8 mouse cellular contexts compared by ENCODE assay signal in genomic region chr1:59516026-59516917, GRCm38 (mm10). TPM values are rescaled to one million over a fixed set of nuclear protein-coding genes. Genes with fewer than 3 reads are reported as not detected.
DNase-seq lines count a peak whose midpoint lies in the region; ATAC-seq and TF ChIP-seq lines count a peak whose summit lies in the region.

Gene Gm973, plus strand, starts transcription at chr1:59516264.

- TF ChIP-seq POLR2A in myocyte (IDR thresholded peaks at IDR 0.05; ENCODE audit: insufficient read length, low read depth) = no peak

- peak within 1 kb of the TSS; percentile 65 for H3K4me2 ChIP-seq in kidney, embryonic 16.5 days (replicated peaks; ENCODE audit: low read depth, low read length)
- H3K4me2 ChIP-seq in limb, embryonic 13.5 days (replicated peaks) = peak within 1 kb of the TSS; percentile 64
- H3K4me2 ChIP-seq in myocyte (ENCODE audit: low read depth) = peak within 1 kb of the TSS; percentile 73

- no peak within 1 kb of the TSS for H3ac ChIP-seq in myocyte (ENCODE audit: control insufficient read depth, insufficient read length)

- peak within 1 kb of the TSS; percentile 97 for H3K27ac ChIP-seq in forebrain, embryonic 10.5 days
- H3K27ac ChIP-seq in heart, embryonic 10.5 days = peak within 1 kb of the TSS; percentile 86
- H3K27ac ChIP-seq in kidney, embryonic 16.5 days (ENCODE audit: low read length) = peak within 1 kb of the TSS; percentile 89
- peak within 1 kb of the TSS; percentile 98 for H3K27ac ChIP-seq in limb, embryonic 13.5 days

- H3K4me1 ChIP-seq in forebrain, embryonic 10.5 days = peaks cover 64% of the 10 kb centered on the region
- H3K4me1 ChIP-seq in heart, embryonic 10.5 days = peaks cover 32% of the 10 kb centered on the region
- peaks cover 40% of the 10 kb centered on the region for H3K4me1 ChIP-seq in kidney, embryonic 16.5 days (ENCODE audit: insufficient read depth, low read length)
- peaks cover 40% of the 10 kb centered on the region for H3K4me1 ChIP-seq in limb, embryonic 13.5 days

- H3K4me3 ChIP-seq in forebrain, embryonic 10.5 days = peak within 1 kb of the TSS; percentile 53
- peak within 1 kb of the TSS; percentile 58 for H3K4me3 ChIP-seq in heart, embryonic 10.5 days
- H3K4me3 ChIP-seq in kidney, embryonic 16.5 days (ENCODE audit: low read length) = peak within 1 kb of the TSS; percentile 45
- peak within 1 kb of the TSS; percentile 41 for H3K4me3 ChIP-seq in limb, embryonic 13.5 days
- H3K4me3 ChIP-seq in myocyte = peak within 1 kb of the TSS; percentile 6

- 5% methylated on average over 25 of the region's 25 CpGs for WGBS in forebrain, embryonic 10.5 days
- 5% methylated on average over 25 of the region's 25 CpGs for WGBS in heart, embryonic 10.5 days
- 3% methylated on average over 25 of the region's 25 CpGs for WGBS in kidney, embryonic 16.5 days
- WGBS in limb, embryonic 13.5 days = 2% methylated on average over 25 of the region's 25 CpGs

- ATAC-seq in kidney, embryonic 16.5 days (ENCODE audit: low FRiP score, low TSS enrichment) = peak; percentile 80
- ATAC-seq in limb, embryonic 13.5 days (ENCODE audit: low FRiP score, low read depth) = peak; percentile 93

- no peaks in the 10 kb centered on the region for H3K36me3 ChIP-seq in forebrain, embryonic 10.5 days (replicated peaks)
- H3K36me3 ChIP-seq in heart, embryonic 10.5 days = no peaks in the 10 kb centered on the region
- no peaks in the 10 kb centered on the region for H3K36me3 ChIP-seq in kidney, embryonic 16.5 days (ENCODE audit: insufficient read depth, low read length)
- H3K36me3 ChIP-seq in limb, embryonic 13.5 days = no peaks in the 10 kb centered on the region
- no peaks in the 10 kb centered on the region for H3K36me3 ChIP-seq in myocyte (ENCODE audit: control insufficient read depth, insufficient read depth)

- H3K9ac ChIP-seq in kidney, embryonic 16.5 days (replicated peaks; ENCODE audit: low read length) = peak within 1 kb of the TSS; percentile 75
- peak within 1 kb of the TSS; percentile 64 for H3K9ac ChIP-seq in limb, embryonic 13.5 days

- peaks cover 8% of the 10 kb centered on the region; the same call in 1 of the 2 replicates for H3K27me3 ChIP-seq in forebrain, embryonic 10.5 days (ENCODE audit: poor library complexity, severe bottlenecking)
- H3K27me3 ChIP-seq in heart, embryonic 10.5 days (ENCODE audit: insufficient read depth, poor library complexity, severe bottlenecking) = peaks cover 10% of the 10 kb centered on the region; the same call in 1 of the 2 replicates
- H3K27me3 ChIP-seq in kidney, embryonic 16.5 days (ENCODE audit: insufficient read depth, low read length) = no peaks in the 10 kb centered on the region; the same call in 1 of the 2 replicates
- H3K27me3 ChIP-seq in limb, embryonic 13.5 days = no peaks in the 10 kb centered on the region
- no peaks in the 10 kb centered on the region for H3K27me3 ChIP-seq in myocyte (ENCODE audit: control insufficient read depth, insufficient read depth, insufficient read length)

- DNase-seq in brain, adult 2 months (ENCODE audit: low read depth, low spot score) = peak; percentile 74
- DNase-seq in forebrain, embryonic 10.5 days (ENCODE audit: extremely low spot score, low spot score) = peak; percentile 89
- DNase-seq in heart, embryonic 10.5 days (ENCODE audit: low spot score) = peak; percentile 78
- peak; percentile 47 for DNase-seq in testis, postnatal 10 days (ENCODE audit: low spot score)
- DNase-seq in spleen, postnatal 14 days (ENCODE audit: low spot score in 2 of 2) = no peak

- H3K79me2 ChIP-seq in myocyte (ENCODE audit: control insufficient read depth, insufficient read depth) = no peaks in the 10 kb centered on the region

- no peaks in the 10 kb centered on the region for H3K9me3 ChIP-seq in forebrain, embryonic 10.5 days
- H3K9me3 ChIP-seq in heart, embryonic 10.5 days = no peaks in the 10 kb centered on the region
- no peaks in the 10 kb centered on the region for H3K9me3 ChIP-seq in kidney, embryonic 16.5 days (ENCODE audit: low read length)
- no peaks in the 10 kb centered on the region for H3K9me3 ChIP-seq in limb, embryonic 13.5 days

TF ChIP-seq in myocyte, 11 proteins besides CTCF, POLR2A, EP300 and RAD21:
- no peak for TF ChIP-seq SRF (IDR thresholded peaks at IDR 0.05; ENCODE audit: control insufficient read depth, insufficient read length, low read depth)
- TF ChIP-seq CEBPB (IDR thresholded peaks at IDR 0.05; ENCODE audit: insufficient read depth, poor library complexity, severe bottlenecking) = no peak
- TF ChIP-seq MYOG (IDR thresholded peaks at IDR 0.05; ENCODE audit: control insufficient read depth in 1 of 3, insufficient read depth in 1 of 3, insufficient read length in 2 of 3, low read depth in 2 of 3) = peak in 2 of 3 experiments; percentile 37 to 40
- TF ChIP-seq TCF3 (IDR thresholded peaks at IDR 0.05; ENCODE audit: insufficient read length, low read depth) = no peak
- no peak for TF ChIP-seq TCF12 (IDR thresholded peaks at IDR 0.05; ENCODE audit: insufficient read depth, poor library complexity, severe bottlenecking)
- peak in 2 of 3 experiments; percentile 50 to 52 for TF ChIP-seq MYOD1 (IDR thresholded peaks at IDR 0.05; ENCODE audit: control insufficient read depth in 1 of 3, insufficient read length in 2 of 3, low read depth in 2 of 3)

RNA-seq across cellular contexts. Expression of gene Gm973, which starts in this region (rescaled TPM):
- polyA plus RNA-seq in forebrain, embryonic 10.5 days (2016; fragmentation: Nextera tagmentation; extraction: Ambion mirVana) = 0.76 and 1.3 TPM in 2 replicates
- polyA plus RNA-seq in heart, embryonic 10.5 days (2016; fragmentation: Nextera tagmentation; extraction: Ambion mirVana) = 0.16 TPM in 1 of 2 replicates, not detected in the other
- 1.1 and 1.5 TPM in 2 replicates for polyA plus RNA-seq in kidney, embryonic 16.5 days (2015; fragmentation: Nextera tagmentation; extraction: Ambion mirVana)
- 0.45 and 1.4 TPM in 2 replicates for polyA plus RNA-seq in limb, embryonic 13.5 days (2015; fragmentation: Nextera tagmentation; extraction: Ambion mirVana)
- polyA plus RNA-seq in myocyte (2012; fragmentation: generic; extraction: Trizol) = not detected

Comparison
In these comparisons a context has a peak if more than half of its experiments do, and no peak if none do; other contexts are left out.
1. Peak in DNase-seq, H3K4me3 ChIP-seq and H3K27ac ChIP-seq in heart, embryonic 10.5 days; RNA of the gene not detected or under 1 TPM.
2. DNase-seq: peak in brain, adult 2 months (single experiment), forebrain, embryonic 10.5 days (single experiment) and testis, postnatal 10 days (single experiment); none in spleen, postnatal 14 days (0 of 2).
3. H3K4me3 ChIP-seq: peak in every context shown above with its lines; median percentile 58 in heart, embryonic 10.5 days; 53 in forebrain, embryonic 10.5 days; 45 in kidney, embryonic 16.5 days; 41 in limb, embryonic 13.5 days; 6 in myocyte.
4. Peak in every context shown above with its lines, with median percentiles within 50 percentile points of each other: H3K27ac ChIP-seq and H3K4me2 ChIP-seq.